Mouse (Mus musculus): ENCODE results near the gene Zhx3. TPM values are rescaled to one million over a fixed set of nuclear protein-coding genes. Genes with fewer than 3 reads are reported as not detected.
A peak's percentile ranks its signal among the peaks of the same experiment; 100 is the strongest.

Gene Zhx3
- polyA plus RNA-seq, 1 experiment from 2014 or later, result 11.4 TPM

GRCm38 (mm10) chr2:160872395-160872794 lies 403 bp downstream of the Zhx3 start:
- Histone ChIP-seq H3K4me2 (ENCODE audit: low read depth, low read length) (peak overlapping the region; percentile 83), H3K9me3 (ENCODE audit: control insufficient read depth, low read length) (no peaks in the 10 kb centered on the region), H3K36me3 (ENCODE audit: control insufficient read depth, insufficient read depth, low read length) (no peaks in the 10 kb centered on the region), H3K4me3 (ENCODE audit: low read length) (peak overlapping the region; percentile 96), H3K4me1 (replicated peaks; ENCODE audit: control insufficient read depth, insufficient read depth, low read length) (peaks cover 6% of the 10 kb centered on the region), H3K9ac (ENCODE audit: low read length) (peak overlapping the region; percentile 99), H3K27me3 (ENCODE audit: control insufficient read depth, insufficient read depth, low read depth, low read length) (no peaks in the 10 kb centered on the region), H3K27ac (ENCODE audit: low read length) (peak overlapping the region; percentile 99)
- ATAC-seq (ENCODE audit: low read depth), result peak; percentile 90
- under 1% methylated on average over 30 of the region's 47 CpGs for WGBS

DNA sequence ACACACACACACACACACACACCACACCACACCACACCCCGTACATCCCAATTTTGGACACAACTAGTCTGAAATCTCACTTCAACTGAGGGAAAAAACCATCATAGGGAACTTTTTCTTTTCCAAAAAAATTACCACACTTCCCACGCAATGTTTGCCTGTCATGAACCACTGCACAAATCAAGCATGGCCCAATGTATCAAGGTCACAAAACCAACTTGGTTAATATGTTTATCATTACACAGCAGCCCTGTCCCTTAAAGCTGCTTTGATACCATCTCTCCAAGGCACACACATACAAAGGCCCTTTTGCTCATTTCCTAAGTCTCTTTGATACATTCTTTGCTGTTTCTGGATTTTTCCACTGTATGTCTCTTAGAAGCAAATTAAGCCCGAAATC lies 1.5 kb downstream of the Zhx3 start:
- ATAC-seq (ENCODE audit: low read depth), result no peak
- Histone ChIP-seq H3K9me3 (ENCODE audit: control insufficient read depth, low read length) (no peaks in the 10 kb centered on the region), H3K4me3 (ENCODE audit: low read length) (peak overlapping the region; percentile 17; the same call in 1 of the 2 replicates), H3K36me3 (ENCODE audit: control insufficient read depth, insufficient read depth, low read length) (no peaks in the 10 kb centered on the region), H3K4me2 (ENCODE audit: low read depth, low read length) (peak overlapping the region; percentile 26), H3K4me1 (replicated peaks; ENCODE audit: control insufficient read depth, insufficient read depth, low read length) (peaks cover 6% of the 10 kb centered on the region), H3K27ac (ENCODE audit: low read length) (no peak overlapping the region), H3K9ac (ENCODE audit: low read length) (0 out of 2 replicates have a peak overlapping the region, but pooled peaks have one; percentile 23), H3K27me3 (ENCODE audit: control insufficient read depth, insufficient read depth, low read depth, low read length) (no peaks in the 10 kb centered on the region)
- 64% methylated on average over 3 of the region's 3 CpGs for WGBS

- no peak for ATAC-seq (ENCODE audit: low read depth)
Measured at GRCm38 (mm10) chr2:160869446-160869845, 3.4 kb downstream of the Zhx3 start.

DNA sequence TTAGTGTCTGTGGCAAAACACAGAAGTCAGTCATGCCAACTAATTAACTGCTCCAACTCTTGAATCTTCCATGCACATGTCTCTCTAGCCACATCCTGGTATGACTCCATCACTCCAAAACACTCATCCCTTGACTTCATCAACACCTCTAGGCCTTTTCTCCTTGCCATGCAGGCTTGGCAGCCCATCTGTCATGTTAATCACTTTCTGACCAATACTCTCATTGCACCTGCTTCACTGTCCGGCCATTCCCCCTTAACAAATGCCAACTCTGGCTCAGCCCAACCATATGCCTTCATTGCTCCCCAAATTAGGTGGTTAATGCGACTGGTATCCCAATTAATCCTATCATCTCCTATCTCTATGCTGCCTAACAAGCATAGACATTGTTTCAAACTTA lies 7.5 kb downstream of the Zhx3 start:
- Histone ChIP-seq H3K4me3 (ENCODE audit: low read length) (no peak overlapping the region), H3K9me3 (ENCODE audit: control insufficient read depth, low read length) (no peaks in the 10 kb centered on the region), H3K36me3 (ENCODE audit: control insufficient read depth, insufficient read depth, low read length) (no peaks in the 10 kb centered on the region), H3K9ac (ENCODE audit: low read length) (no peak overlapping the region), H3K4me2 (ENCODE audit: low read depth, low read length) (no peak overlapping the region), H3K27me3 (ENCODE audit: control insufficient read depth, insufficient read depth, low read depth, low read length) (no peaks in the 10 kb centered on the region), H3K4me1 (replicated peaks; ENCODE audit: control insufficient read depth, insufficient read depth, low read length) (0 out of 2 replicates have a peak, but pooled peaks cover 1% of the 10 kb centered on the region), H3K27ac (ENCODE audit: low read length) (no peak overlapping the region)
- 78% methylated on average over 2 of the region's 2 CpGs for WGBS
- no peak for ATAC-seq (ENCODE audit: low read depth)

More at GRCm38 (mm10) chr2:160869446-160869845, 3.4 kb downstream of the Zhx3 start:
- H3K9me3 ChIP-seq (ENCODE audit: control insufficient read depth, low read length), result no peaks in the 10 kb centered on the region
- no peak overlapping the region for H3K27ac ChIP-seq (ENCODE audit: low read length)
- 74% methylated on average over 3 of the region's 3 CpGs for WGBS
- H3K9ac ChIP-seq (ENCODE audit: low read length), result no peak overlapping the region
- H3K4me1 ChIP-seq (replicated peaks; ENCODE audit: control insufficient read depth, insufficient read depth, low read length), result peaks cover 6% of the 10 kb centered on the region
- no peaks in the 10 kb centered on the region for H3K36me3 ChIP-seq (ENCODE audit: control insufficient read depth, insufficient read depth, low read length)
- H3K4me2 ChIP-seq (ENCODE audit: low read depth, low read length), result no peak overlapping the region
- no peaks in the 10 kb centered on the region for H3K27me3 ChIP-seq (ENCODE audit: control insufficient read depth, insufficient read depth, low read depth, low read length)
- no peak overlapping the region for H3K4me3 ChIP-seq (ENCODE audit: low read length)

DNA sequence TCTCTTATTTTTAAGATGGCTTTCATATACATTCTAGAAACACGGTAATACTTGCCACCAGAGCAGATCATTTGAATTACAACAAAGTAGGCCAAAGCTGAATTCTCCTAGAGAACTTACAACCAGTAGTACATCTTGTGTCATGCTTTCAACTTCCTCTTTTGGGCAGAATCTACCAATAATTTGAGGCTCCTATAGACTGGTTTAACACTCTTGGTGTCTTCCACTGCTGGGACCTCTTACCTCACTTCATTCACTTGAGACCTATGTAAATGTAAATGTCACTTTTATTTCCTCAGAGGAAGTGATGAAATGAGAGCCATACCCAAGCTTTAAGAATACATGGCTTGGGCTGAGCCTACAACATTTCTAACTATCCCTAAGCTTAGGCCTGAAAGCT lies 8.7 kb downstream of the Zhx3 start:
- no peak for ATAC-seq (ENCODE audit: low read depth)
- Histone ChIP-seq H3K4me3 (ENCODE audit: low read length) (no peak overlapping the region), H3K9me3 (ENCODE audit: control insufficient read depth, low read length) (no peaks in the 10 kb centered on the region), H3K36me3 (ENCODE audit: control insufficient read depth, insufficient read depth, low read length) (no peaks in the 10 kb centered on the region), H3K4me2 (ENCODE audit: low read depth, low read length) (no peak overlapping the region), H3K27ac (ENCODE audit: low read length) (no peak overlapping the region), H3K4me1 (replicated peaks; ENCODE audit: control insufficient read depth, insufficient read depth, low read length) (0 out of 2 replicates have a peak, but pooled peaks cover 2% of the 10 kb centered on the region), H3K27me3 (ENCODE audit: control insufficient read depth, insufficient read depth, low read depth, low read length) (no peaks in the 10 kb centered on the region), H3K9ac (ENCODE audit: low read length) (no peak overlapping the region)
- 82% methylated on average over 1 of the region's 1 CpGs for WGBS

- H3K4me1 ChIP-seq (replicated peaks; ENCODE audit: control insufficient read depth, insufficient read depth, low read length), result 0 out of 2 replicates have a peak, but pooled peaks cover 2% of the 10 kb centered on the region
- no peaks in the 10 kb centered on the region for H3K36me3 ChIP-seq (ENCODE audit: control insufficient read depth, insufficient read depth, low read length)
- H3K27ac ChIP-seq (ENCODE audit: low read length), result no peak overlapping the region
- H3K4me2 ChIP-seq (ENCODE audit: low read depth, low read length), result no peak overlapping the region
- H3K27me3 ChIP-seq (ENCODE audit: control insufficient read depth, insufficient read depth, low read depth, low read length), result no peaks in the 10 kb centered on the region
- H3K9ac ChIP-seq (ENCODE audit: low read length), result no peak overlapping the region
- ATAC-seq (ENCODE audit: low read depth), result no peak
- H3K9me3 ChIP-seq (ENCODE audit: control insufficient read depth, low read length), result no peaks in the 10 kb centered on the region
- H3K4me3 ChIP-seq (ENCODE audit: low read length), result no peak overlapping the region
- whole genome bisulfite sequencing, result 48% methylated on average over 1 of the region's 1 CpGs
Measured at GRCm38 (mm10) chr2:160860363-160860762, 12.4 kb downstream of the Zhx3 start.

- no peak overlapping the region for H3K9ac ChIP-seq (ENCODE audit: low read length)
- no peaks in the 10 kb centered on the region for H3K9me3 ChIP-seq (ENCODE audit: control insufficient read depth, low read length)
- 0 out of 2 replicates have a peak, but pooled peaks cover 2% of the 10 kb centered on the region for H3K4me1 ChIP-seq (replicated peaks; ENCODE audit: control insufficient read depth, insufficient read depth, low read length)
- H3K4me2 ChIP-seq (ENCODE audit: low read depth, low read length), result no peak overlapping the region
- no peaks in the 10 kb centered on the region for H3K36me3 ChIP-seq (ENCODE audit: control insufficient read depth, insufficient read depth, low read length)
- ATAC-seq (ENCODE audit: low read depth), result no peak
- H3K4me3 ChIP-seq (ENCODE audit: low read length), result no peak overlapping the region
- 70% methylated on average over 5 of the region's 5 CpGs for WGBS
- no peaks in the 10 kb centered on the region for H3K27me3 ChIP-seq (ENCODE audit: control insufficient read depth, insufficient read depth, low read depth, low read length)
- H3K27ac ChIP-seq (ENCODE audit: low read length), result no peak overlapping the region
Measured at GRCm38 (mm10) chr2:160856359-160857102, 16.3 kb downstream of the Zhx3 start.

GRCm38 (mm10) chr2:160854687-160855086 lies 18.1 kb downstream of the Zhx3 start:
- Histone ChIP-seq H3K27ac (ENCODE audit: low read length) (no peak overlapping the region), H3K9me3 (ENCODE audit: control insufficient read depth, low read length) (no peaks in the 10 kb centered on the region), H3K9ac (ENCODE audit: low read length) (no peak overlapping the region), H3K4me3 (ENCODE audit: low read length) (no peak overlapping the region), H3K4me1 (replicated peaks; ENCODE audit: control insufficient read depth, insufficient read depth, low read length) (no peaks in the 10 kb centered on the region), H3K4me2 (ENCODE audit: low read depth, low read length) (no peak overlapping the region), H3K36me3 (ENCODE audit: control insufficient read depth, insufficient read depth, low read length) (no peaks in the 10 kb centered on the region), H3K27me3 (ENCODE audit: control insufficient read depth, insufficient read depth, low read depth, low read length) (no peaks in the 10 kb centered on the region)
- no peak for ATAC-seq (ENCODE audit: low read depth)

DNA sequence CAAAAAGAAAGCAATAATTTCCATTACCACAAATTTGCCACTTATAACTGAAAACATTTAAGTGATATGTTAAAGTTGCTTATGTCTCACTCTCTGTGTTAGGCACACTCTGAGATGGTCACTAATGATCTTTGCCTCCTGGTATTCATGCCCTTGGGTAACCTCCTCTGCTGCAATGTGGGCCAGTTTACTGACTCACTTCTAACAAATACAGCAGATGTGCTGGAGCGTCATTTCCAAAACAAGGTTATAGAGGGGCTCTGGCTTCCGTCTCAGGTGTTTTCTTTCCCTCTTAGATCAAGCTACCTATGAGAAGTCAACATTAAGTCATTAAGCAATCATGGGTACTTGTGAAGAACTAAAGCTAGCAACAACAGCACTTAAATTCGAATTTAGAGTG lies 22.4 kb downstream of the Zhx3 start:
- Histone ChIP-seq H3K4me3 (ENCODE audit: low read length) (no peak overlapping the region), H3K9ac (ENCODE audit: low read length) (no peak overlapping the region), H3K9me3 (ENCODE audit: control insufficient read depth, low read length) (no peaks in the 10 kb centered on the region), H3K36me3 (ENCODE audit: control insufficient read depth, insufficient read depth, low read length) (no peaks in the 10 kb centered on the region), H3K27ac (ENCODE audit: low read length) (no peak overlapping the region), H3K27me3 (ENCODE audit: control insufficient read depth, insufficient read depth, low read depth, low read length) (no peaks in the 10 kb centered on the region), H3K4me1 (replicated peaks; ENCODE audit: control insufficient read depth, insufficient read depth, low read length) (no peaks in the 10 kb centered on the region), H3K4me2 (ENCODE audit: low read depth, low read length) (no peak overlapping the region)
- no peak for ATAC-seq (ENCODE audit: low read depth)
- whole genome bisulfite sequencing, result 71% methylated on average over 3 of the region's 3 CpGs
